Mouse (Mus musculus) inflammation-experienced regulatory T-cells, adult 6 months (primary cell): ENCODE measurements around the gene Enthd1. TPM values are rescaled to one million over a fixed set of nuclear protein-coding genes. Genes with fewer than 3 reads are reported as not detected.
"Not testable (repeated sequence)": the region's sequence is repeated elsewhere in the genome, so short reads cannot be mapped to it uniquely, and the experiment has no call there.

Experiments used
- ATAC-seq: one replicate; pipeline ENCODE4 v1.8.0; 2017
- polyA plus RNA-seq, 3 experiments: library from polyadenylated mRNA; unstranded; fragments of 100-300 nt; shearing (Covaris generic); gene quantifications; one replicate each; pipeline ENCODE4 v1.2.1; 2017

Enthd1 gene
- polyA plus RNA-seq, 3 experiments from 2014 or later = 0.23 to 0.50 TPM; not detected in 1

DNA sequence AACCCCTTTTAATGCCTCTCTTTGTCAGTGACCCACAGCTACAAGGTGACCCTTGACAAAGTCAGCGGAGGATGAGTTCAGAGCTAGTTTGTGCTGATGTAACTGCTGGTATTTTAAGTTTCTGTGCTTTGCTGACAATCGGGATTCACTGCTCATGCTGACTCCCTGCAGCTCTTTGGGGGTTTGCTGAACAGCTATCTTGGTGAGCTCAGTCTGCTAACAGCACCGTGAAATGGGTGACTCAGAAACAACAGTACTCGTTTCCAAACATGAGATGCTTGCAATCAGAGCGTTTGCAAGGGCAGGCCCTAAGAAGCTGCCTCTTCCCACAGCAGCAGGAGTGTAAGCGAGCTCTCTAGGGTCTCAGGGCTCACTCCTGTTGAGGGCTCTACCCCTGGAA lies 31.7 kb downstream of the Enthd1 start:
- no peak for ATAC-seq

DNA sequence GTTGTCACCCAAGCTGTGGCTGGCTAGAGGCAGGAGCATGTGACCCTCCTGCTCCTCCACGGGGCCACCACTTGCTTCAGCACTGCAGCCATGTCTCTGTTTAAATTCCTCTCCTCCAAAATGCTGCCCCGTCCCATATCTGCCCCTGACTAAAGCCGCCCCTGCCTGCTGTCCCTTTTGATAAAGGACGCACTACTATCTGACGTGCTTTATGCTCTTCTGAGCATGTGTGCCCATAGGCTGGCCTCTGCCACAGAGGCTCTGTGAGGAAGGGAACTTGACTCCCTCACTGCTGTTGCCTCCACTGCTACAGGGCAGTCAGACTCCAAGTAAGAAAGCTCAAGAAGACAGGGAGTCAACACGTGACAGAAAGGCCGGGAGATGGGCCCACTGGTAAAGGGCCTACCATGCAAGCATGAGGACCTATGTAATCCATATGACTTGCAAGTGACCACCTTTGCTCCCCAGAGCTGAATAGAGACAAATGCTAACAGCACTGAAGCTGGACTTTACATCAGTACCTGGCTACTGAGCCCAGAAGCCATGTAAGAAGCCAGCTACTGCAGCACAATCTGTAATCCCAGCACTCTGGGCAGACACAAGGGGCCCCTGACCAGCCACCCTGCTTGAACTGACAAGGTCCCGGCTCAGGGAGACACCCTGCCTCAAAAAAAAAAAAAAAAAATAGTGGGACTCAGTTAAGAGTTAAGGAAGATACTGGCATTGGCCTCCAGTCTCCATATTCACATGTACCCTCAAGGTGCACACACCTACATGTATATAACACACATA lies 32.5 kb downstream of the Enthd1 start:
- ATAC-seq = no peak

DNA sequence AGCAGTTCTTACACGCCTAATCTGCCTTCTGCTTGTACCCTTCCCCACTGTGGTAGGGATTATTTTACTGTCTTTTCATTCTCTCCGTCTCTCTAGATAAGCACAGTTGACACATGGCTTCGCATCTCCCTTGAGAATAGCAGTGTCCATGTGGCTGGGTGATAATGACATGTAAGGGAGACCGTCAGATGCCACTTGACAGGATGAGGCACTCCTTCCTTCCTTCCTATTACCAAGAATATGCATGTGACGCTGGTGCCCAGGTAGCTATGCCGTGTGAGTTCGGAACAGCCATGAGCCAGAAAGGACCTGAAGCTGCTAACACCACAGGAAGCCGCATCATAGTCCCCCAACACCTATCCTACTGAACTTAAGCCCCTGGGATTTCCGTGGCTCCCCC lies 33.9 kb downstream of the Enthd1 start:
- no peak for ATAC-seq

DNA sequence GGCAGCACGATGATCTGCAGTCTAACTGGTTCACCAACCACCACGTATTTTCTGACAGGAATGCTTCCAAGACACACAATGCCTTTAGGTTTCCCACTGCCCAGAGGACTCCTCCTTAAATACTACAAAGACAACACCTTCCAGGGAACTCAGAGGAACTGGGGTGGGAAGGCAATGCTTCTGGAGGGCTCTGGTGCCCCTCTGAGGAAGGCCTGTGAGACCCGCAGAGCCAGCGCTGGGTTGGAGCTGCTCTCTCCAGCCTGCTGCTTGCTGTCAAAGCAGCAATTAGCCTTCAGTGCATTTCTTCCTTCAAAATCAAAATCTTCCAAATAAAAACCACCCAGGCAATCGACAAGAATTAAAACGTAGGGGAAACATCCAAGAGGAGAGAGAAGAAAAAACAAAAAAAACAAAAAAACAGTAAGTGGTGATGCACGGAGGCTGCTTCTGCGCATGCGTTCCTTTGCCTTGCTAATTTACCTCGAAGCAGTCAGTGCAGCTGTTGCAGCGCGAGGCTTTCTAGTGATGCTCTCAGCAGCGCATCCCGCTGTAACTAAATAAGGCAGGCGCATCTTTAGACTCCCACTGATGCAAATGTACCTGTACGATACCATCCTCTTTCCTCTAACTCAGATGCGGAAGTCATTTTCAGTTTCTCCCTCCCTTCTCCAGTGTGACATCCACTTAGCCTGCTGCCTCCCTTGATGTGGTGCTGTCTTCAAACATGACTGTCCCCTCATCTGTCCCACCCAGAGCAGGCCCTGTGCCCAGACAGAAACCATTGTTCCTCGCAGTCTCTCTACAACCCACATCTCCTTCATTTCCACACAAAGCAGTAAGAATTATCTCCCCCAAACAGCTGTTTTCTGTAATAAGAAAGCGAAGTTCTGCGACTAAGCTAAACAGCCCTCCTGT lies 34.7 kb downstream of the Enthd1 start:
- peak; percentile 25 for ATAC-seq

DNA sequence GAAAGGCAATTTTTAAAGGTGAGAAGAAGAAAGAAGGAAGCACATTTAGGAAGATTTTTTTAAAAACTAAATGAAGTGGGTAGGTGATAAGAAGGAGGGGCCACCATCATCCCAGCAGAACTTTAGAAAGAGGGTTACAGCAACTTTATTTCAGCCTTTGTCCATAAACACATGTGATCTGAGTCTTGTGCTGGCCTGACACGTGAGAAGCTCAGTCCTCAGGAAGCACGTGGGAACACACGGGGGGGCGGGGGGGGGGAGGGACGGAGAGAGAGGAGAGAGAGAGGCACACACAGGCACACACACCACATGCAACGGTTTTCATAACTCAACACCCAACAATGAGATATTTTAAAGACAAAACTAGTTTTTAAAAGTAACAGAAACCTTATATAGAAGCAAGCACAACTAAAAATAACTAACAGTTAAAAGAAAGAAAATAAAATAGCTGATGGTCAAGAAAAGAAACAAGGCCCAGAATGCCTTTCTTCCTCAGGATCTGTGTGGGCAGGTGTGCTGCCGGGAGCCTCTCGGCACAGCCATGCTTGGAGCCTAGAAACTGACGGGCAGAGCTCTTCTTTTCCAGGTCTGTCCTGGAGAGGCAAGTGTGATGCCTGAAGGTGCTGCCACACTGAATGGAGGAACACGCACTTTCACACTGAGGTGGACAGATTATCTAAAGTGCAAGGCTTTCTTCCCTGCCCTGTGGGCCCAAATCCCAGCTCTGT lies 43.1 kb downstream of the Enthd1 start:
- no peak for ATAC-seq

DNA sequence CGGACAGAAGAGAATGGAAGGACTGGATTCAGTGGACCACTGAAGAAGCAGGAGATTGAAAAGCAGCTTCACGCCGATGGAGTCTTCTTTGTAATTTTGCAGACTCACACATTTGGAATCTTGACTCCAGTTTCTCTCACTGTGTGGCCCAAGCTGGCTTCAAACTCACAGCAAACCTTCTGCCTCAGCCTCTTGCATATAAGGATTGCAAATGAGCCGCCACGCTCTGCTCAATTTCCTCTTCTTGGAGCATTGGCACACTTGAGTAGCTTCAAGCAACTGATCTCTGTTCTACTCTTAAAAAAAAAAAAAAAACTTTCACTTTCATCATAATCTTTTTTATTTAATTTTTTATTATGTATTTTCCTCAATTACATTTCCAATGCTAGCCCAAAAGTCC lies 45.0 kb downstream of the Enthd1 start:
- ATAC-seq = no peak

DNA sequence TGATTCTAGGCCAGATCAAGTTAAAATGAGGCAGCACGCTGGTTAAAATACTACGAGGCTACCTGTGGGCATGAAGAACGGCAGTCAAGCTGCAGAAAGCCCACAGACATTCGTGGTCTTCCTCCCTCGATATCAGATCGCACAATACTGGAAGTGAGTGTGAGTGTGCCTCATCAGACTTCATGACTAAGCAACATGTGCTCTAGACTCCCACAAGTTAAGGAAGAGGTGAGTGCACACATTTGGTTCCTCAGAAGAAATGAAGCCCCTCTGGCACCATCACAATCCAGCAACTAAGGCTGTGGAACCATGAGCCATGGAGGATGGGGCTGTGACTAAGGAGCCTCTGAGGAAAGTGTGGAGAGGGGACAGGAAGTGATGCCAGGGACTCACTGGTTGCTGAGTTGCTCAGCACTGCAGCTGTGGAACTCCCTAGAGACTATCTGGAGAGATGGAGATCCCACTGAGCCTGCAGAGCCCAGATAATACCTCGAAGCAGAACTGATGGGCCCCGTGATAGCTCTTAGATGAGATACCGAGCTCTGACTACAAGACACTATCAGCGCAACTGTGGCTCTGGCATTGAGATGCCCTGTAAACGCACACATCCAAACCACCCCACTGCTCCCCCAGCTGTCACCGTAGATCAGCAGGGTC lies 46.3 kb downstream of the Enthd1 start:
- no peak for ATAC-seq

DNA sequence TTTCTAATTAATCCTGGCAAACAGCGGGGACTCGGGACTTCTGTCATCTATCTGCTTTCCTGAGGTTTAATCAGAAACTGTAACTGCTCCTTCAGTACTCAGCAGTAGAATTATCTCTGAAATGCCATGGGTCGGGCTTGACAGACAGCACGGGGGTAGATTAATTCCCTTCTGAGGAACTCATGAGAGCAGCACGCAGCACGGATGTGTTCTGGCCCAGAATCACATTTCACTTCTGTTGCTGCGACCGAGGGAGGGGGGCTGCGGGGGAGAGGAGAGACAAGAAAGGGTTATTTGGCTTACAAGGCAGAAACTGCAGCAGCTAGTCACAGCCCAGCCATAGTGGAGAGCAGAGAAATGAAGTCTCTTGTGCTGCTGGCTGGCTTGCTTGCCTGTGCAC lies 47.0 kb downstream of the Enthd1 start:
- ATAC-seq = no peak

DNA sequence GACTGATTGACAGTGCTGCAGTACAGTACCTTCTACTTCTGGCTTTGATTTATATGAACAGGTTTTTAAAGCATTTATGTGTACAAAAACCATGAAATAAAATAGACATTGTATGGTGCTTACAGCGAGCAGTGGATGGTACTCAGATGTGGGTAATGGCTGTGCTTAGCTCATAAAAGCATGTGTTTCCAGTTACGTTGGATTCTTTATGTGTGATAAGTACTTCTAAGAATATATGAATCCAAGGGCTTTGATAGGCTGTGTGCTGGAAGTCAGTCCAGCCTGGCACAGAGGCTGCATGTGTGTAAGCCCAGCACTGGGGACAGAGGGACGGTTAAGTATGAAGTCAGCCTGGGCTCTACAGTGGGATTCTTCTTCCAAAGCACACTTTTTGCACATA lies 48.4 kb downstream of the Enthd1 start:
- ATAC-seq = no peak

DNA sequence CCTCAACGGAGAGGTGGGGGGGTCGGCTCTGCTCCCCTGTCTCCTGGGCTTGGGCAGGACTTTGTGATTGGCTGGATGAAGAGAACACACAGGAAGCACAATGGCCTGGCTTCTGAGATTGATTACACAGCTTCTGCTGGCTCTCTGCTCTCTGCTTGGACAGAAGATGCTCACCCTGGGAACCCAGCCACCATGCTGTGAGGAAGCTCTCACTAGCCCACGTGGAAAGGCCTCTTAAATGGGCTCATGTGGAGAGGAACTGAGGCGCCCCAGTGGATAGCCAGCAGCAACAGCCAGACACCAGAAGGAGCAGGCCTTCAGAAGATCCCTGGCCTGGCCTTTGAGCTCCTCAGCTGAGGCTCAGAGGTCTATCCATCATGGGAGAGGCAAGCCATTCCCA lies 59.9 kb downstream of the Enthd1 start:
- no peak for ATAC-seq

DNA sequence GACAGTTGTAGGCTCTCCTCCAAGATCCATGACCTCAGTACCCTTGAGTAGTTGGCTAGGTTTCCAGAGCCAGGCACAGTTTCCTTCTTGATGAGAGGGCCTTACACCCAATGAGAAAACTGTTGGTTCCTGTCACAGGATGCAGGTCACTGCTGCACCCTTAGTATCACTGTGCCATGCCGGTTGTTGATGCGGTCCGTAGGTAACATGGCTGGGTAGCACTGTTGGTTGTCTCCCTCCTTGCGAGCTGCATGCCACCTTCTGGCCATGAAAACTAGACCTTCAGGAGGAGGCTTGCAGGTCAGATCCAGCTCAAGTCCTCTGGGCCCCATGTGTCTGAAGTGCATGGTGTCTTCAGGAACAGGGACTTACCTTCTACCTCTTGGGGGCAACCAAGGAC lies 61.8 kb downstream of the Enthd1 start:
- ATAC-seq = not testable (repeated sequence)

DNA sequence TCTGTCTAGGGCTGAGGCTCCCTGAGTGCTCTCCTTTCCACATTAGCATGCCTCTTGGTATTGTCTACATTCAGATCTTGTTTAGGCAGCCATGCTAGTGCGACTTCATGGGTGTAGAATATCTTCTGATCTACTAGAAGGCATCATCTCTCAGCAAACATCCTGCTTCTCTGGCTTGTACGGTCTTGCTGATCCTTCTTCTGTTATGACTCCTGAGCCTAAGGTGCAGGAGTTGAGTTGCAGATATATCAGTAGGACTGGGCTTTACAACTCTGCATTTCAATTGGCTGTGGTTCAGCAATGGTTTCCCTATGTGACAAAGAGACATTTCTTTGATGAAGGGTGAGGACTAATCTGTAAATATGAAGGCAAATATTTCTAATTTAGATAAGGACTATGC lies 62.2 kb downstream of the Enthd1 start:
- ATAC-seq = peak; percentile 52

DNA sequence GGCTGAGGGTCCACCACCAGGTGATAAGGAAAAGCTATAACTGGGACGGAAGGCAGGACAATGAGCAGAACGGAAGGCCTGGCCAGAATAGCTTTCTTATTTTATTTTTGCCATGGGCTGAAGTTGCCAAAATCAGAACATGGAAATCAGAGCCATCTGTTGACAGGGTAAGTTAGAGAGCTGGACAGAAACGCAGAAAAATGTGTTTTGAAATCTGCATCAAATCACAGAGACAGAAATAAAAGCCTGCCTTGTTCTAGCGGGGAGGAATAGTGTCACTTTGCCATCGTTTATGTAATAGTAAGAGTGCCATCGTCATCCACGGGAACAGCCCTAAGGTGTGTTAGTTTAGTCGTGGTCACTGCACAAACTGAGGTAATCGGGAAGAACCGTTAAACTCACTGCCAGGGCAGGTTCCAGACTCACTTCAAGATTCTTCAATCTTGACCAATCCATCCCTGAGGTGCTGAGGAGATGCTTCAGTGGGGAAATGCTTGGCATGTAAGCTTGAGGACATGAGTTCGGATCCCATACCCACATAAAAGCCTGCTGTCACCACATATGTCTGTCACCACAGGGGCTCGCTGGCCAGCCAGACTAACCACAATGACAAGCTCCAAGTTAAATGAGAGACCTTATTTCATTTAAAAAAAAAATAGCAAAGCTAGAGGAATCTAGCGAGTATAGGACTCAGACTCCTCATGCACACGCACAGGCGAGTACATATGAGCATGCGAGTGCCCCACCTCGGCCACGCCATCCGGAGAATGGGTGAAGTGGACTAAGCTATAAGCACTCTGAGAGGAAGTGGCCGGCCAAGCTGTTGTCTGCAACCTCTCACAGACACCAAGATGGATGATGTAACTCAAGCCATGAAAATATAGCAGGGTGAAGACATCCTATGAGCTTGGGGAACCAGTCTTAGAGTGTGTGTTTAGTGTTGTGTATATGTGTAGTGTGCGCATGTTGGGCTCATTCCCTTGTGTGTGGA lies 63.6 kb downstream of the Enthd1 start:
- no peak for ATAC-seq

DNA sequence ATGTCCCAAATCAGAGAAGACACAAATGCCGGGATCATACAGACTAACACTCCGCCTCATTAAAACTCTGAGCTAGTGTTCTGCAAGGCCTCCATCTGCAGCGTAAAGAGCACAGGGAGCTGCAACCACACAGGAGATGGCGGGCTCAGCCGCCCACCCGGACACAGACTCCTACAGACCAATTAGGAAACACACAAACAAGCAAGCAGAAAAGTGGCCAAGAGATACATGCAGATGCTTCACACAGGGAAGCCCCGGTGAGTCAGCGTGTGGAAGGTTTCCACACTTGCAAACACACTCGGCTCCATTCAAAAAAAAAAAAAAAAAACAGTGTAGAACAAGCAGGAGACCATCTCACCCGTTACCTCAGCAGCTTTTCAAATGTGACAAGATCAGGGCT lies 64.5 kb downstream of the Enthd1 start:
- ATAC-seq = no peak

DNA sequence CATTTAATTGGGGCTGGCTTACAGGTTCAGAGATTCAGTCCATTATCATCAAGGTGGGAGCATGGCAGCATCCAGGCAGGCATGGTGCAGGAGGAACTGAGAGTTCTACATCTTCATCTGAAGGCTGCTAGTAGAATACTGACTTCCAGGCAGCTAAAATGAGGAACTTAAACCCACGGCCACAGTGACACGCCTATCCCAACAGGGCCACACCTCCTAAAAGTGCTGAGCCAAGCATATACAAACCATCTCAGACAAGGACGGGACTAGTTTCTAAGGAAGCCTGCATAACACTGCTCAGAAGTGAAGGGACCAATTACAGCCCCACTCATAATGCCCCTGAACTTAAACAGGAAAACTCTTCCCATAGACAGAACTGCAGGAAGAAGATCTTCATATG lies 67.2 kb downstream of the Enthd1 start:
- ATAC-seq = not testable (repeated sequence)

DNA sequence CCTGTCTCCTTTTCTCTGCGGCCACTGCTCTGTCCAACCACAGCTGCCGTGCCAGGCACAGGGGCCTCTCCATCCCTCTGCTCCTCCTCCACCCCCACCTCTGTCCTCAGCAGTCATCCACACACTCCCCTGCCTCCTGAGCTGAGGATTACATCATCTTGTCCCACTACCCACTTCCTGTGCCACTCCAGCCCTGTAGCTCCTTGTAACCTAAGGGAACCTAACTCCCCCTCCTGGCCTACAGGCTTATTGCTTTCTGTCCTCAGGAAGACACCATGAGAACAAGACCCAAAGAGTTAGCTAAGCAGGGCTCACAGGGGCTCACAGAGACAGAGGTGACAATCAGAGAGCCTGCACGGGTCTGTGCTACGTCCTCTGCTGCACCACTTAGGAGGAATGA lies 73.5 kb downstream of the Enthd1 start:
- no peak for ATAC-seq

DNA sequence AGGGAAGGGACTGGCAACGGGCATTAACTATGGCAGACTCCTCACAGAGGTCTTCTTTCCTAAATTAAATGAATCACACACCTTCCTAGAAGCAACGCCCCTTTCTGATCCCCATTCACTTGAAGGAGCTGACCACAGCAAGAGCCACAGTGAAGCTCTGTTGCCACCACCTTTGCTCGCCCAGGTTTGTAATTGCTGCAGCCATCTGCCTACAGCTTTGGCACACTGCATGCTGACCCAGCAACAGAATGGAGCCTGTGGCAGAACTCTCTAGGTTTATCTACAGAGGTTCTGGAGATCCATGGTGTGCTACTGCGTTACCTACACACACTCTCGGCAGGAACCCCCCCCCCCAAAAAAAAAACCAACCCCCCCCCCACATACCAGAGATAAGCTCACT lies 74.8 kb downstream of the Enthd1 start:
- no peak for ATAC-seq

DNA sequence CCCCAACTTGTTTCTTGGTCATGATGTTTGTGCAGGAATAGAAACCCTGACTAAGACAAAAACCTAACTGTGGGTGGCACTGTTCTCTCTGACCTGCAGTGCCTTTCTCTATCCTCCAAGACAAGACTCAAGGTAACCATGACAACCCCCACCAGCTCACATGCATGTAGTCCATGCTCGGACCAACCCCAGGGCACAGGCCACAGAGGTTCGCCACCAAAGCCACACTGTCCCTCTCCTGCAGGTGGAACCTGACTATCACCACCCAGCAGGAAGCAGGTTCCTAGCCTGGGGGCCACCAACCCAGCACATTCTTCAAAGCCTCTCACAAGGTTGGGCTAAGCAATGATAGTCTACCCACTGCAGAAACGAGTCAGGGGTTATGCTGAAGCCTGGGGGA lies 76.3 kb downstream of the Enthd1 start:
- ATAC-seq = no peak

DNA sequence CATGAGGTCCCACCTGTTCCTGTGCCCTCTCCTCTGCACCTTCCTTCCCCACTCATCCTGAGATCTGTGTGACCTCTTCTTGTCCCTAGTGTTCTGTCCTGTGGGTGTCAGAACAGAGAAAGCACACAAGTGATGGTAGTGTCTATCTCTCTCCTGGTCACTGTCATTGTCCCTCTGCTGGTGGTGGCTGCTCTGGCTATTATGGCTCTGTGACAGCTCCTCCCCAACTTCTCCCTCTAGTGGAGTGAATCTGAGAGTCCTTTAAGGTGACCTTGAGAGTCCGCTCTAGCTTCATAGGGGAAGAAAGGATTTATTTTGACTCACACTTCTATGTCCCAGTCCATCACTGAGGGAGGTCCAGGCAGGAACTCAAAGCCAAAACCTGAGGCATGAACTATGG lies 79.4 kb downstream of the Enthd1 start:
- ATAC-seq = no peak

DNA sequence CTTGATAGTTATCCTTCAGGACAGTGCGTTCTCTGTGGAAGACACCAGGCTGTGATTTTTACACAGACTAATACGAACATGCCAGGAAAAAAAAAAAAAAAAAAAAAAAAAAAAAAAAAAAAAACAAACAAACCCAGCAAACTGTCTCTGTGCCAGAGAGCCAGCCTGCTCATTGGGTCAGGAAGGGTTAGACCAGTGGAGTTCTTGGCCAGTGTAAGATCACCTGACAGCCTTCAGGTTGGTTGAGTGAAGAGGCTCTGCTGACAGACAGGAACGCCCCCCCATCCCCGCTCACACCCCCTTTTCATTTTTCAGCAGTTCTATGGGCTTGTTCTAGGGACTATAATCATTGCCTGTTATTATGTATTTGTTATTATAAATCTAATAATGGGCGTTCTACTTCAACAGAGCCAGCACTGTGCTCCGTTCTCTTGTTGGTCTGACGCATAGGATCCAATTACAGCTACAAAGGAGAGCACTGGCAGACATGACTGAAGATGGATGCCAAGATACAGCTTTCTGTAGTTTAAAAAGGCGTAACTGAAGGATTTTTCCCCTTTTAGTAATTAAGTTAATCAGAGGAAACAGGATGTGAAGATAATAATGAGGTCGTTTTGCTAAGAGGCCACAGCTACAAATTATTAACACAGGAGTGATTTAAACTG lies 81.8 kb downstream of the Enthd1 start:
- no peak for ATAC-seq

DNA sequence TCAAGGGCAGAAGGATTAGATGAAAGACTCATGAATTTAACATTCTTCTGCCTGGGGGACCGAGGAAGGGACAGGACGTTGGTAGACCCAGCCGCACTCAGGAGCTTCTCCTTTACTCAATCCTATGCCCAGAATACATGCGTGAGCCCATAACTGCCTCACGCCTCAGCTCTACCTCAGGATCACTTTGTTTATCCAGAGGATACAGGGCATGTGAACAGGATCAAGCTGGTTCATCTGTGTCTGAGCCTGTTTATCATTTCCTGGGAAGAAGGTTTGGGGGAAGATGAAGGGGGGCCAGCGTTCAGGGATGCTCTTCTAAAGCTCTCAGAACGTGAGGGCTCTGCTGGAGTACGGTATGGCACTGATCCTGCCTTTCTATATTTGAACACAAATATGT lies 82.6 kb downstream of the Enthd1 start:
- ATAC-seq = no peak
